Mouse (Mus musculus): ENCODE measurements around the gene Zic5.

DNA sequence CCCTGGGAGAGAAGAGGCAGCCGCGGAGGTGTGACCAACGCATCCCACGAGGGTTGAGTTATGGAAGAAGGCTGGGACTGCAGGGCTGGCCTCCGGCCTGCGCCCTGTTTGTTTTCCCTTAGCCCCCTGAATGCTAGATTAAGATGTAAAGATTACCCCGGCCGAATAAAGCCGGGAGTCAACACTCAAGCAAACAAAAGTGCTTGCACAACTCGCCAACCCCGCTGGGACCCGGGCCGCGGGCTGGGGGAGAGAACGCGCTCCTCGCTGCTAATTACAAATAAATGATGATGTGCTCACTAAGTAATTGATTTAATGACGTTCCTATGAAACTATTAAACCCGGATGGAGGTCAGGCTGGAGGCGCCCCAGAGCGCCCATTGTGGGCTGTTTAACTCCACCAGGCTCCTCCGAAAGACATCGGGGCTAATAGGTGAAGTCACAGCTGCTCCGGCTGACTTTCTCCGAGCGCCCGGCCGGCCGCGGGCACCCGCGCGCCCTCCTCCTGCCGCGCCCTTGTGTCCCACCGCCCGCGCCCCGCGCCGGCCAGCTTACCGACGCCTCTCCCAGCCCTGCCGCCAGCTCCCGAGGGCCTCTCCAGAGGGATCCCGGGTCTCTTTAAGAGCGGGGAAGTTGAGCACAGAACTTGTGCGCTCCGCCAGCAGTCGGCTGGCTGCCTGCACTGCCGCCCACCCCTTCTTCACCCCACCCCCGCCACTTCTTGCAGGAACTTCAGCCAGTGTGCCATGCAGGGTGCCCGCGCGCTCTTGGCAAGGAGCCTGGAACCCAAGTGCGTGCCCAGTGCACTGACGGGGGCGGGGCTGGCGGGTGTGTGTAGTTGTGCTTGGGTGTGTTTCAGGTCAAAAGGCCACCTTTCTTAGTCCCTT is 14.7 kb downstream of the Zic5 start, which contains the start of gene Gm5089:
- TF ChIP-seq POLR2A (IDR thresholded peaks at IDR 0.05; ENCODE audit: control insufficient read depth, low read depth, low read length) (no peak), CTCF (IDR thresholded peaks at IDR 0.05; ENCODE audit: control insufficient read depth, insufficient read depth, insufficient replicate concordance, low read depth, low read length) (no peak)
